Mouse (Mus musculus) adrenal gland, adult (tissue): ENCODE measurements around the gene Gm21304.
"Not testable (repeated sequence)": the region's sequence is repeated elsewhere in the genome, so short reads cannot be mapped to it uniquely, and the experiment has no call there.

Experiments used
- DNase-seq, 2 experiments: peaks; one replicate each; pipeline ENCODE4 v3.0.0; 2022 to 2023; ENCODE audit warnings: low spot score in 1 of 2; ENCODE audit not compliant: inconsistent age in 2 of 2

Gm21304 gene

DNA sequence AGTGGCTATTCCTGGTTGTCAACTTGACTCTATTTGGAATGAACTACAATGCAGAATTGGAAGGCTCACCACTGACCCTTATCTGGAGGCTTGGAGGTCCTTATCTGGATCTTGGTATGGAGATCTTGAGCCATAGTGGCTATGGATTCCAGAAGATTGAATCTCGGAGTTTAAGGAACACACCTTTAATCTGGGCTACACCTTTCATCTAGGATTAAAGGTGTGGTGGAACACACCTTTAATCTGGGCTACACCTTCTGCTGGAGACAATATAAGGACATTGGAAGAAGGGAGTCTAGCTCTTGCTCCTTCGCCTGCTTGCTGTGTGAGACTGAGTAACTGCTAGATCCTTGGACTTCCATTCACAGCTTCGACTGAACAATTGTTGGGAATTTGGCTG lies at the start of gene Gm21304:
Gene Gm21304, plus strand, starts transcription at position 301 of the 400 bp plus-strand sequence.
- not testable (repeated sequence) for DNase-seq

DNA sequence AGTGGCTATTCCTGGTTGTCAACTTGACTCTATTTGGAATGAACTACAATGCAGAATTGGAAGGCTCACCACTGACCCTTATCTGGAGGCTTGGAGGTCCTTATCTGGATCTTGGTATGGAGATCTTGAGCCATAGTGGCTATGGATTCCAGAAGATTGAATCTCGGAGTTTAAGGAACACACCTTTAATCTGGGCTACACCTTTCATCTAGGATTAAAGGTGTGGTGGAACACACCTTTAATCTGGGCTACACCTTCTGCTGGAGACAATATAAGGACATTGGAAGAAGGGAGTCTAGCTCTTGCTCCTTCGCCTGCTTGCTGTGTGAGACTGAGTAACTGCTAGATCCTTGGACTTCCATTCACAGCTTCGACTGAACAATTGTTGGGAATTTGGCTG lies 25.6 kb upstream of the Gm21304 start, which contains the start of gene Gm21293:
Gene Gm21293, plus strand, starts transcription at position 301 of the 400 bp plus-strand sequence.
- not testable (repeated sequence) for DNase-seq

DNA sequence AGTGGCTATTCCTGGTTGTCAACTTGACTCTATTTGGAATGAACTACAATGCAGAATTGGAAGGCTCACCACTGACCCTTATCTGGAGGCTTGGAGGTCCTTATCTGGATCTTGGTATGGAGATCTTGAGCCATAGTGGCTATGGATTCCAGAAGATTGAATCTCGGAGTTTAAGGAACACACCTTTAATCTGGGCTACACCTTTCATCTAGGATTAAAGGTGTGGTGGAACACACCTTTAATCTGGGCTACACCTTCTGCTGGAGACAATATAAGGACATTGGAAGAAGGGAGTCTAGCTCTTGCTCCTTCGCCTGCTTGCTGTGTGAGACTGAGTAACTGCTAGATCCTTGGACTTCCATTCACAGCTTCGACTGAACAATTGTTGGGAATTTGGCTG lies 17.1 kb upstream of the Gm21304 start, which contains the start of gene Gm6763:
Gene Gm6763, plus strand, starts transcription at position 301 of the 400 bp plus-strand sequence.
- not testable (repeated sequence) for DNase-seq

DNA sequence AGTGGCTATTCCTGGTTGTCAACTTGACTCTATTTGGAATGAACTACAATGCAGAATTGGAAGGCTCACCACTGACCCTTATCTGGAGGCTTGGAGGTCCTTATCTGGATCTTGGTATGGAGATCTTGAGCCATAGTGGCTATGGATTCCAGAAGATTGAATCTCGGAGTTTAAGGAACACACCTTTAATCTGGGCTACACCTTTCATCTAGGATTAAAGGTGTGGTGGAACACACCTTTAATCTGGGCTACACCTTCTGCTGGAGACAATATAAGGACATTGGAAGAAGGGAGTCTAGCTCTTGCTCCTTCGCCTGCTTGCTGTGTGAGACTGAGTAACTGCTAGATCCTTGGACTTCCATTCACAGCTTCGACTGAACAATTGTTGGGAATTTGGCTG lies 8.6 kb upstream of the Gm21304 start, which contains the start of gene Gm8764:
Gene Gm8764, plus strand, starts transcription at position 301 of the 400 bp plus-strand sequence.
- not testable (repeated sequence) for DNase-seq

DNA sequence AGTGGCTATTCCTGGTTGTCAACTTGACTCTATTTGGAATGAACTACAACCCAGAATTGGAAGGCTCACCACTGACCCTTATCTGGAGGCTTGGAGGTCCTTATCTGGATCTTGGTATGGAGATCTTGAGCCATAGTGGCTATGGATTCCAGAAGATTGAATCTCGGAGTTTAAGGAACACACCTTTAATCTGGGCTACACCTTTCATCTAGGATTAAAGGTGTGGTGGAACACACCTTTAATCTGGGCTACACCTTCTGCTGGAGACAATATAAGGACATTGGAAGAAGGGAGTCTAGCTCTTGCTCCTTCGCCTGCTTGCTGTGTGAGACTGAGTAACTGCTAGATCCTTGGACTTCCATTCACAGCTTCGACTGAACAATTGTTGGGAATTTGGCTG lies 8.4 kb downstream of the Gm21304 start, which contains the start of gene Gm21312:
Gene Gm21312, plus strand, starts transcription at position 301 of the 400 bp plus-strand sequence.
- DNase-seq: not testable (repeated sequence)

DNA sequence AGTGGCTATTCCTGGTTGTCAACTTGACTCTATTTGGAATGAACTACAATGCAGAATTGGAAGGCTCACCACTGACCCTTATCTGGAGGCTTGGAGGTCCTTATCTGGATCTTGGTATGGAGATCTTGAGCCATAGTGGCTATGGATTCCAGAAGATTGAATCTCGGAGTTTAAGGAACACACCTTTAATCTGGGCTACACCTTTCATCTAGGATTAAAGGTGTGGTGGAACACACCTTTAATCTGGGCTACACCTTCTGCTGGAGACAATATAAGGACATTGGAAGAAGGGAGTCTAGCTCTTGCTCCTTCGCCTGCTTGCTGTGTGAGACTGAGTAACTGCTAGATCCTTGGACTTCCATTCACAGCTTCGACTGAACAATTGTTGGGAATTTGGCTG lies 16.9 kb downstream of the Gm21304 start, which contains the start of gene Gm20765:
Gene Gm20765, plus strand, starts transcription at position 301 of the 400 bp plus-strand sequence.
- DNase-seq: not testable (repeated sequence)

DNA sequence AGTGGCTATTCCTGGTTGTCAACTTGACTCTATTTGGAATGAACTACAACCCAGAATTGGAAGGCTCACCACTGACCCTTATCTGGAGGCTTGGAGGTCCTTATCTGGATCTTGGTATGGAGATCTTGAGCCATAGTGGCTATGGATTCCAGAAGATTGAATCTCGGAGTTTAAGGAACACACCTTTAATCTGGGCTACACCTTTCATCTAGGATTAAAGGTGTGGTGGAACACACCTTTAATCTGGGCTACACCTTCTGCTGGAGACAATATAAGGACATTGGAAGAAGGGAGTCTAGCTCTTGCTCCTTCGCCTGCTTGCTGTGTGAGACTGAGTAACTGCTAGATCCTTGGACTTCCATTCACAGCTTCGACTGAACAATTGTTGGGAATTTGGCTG lies 25.4 kb downstream of the Gm21304 start, which contains the start of gene Gm4340:
Gene Gm4340, plus strand, starts transcription at position 301 of the 400 bp plus-strand sequence.
- DNase-seq: not testable (repeated sequence)

DNA sequence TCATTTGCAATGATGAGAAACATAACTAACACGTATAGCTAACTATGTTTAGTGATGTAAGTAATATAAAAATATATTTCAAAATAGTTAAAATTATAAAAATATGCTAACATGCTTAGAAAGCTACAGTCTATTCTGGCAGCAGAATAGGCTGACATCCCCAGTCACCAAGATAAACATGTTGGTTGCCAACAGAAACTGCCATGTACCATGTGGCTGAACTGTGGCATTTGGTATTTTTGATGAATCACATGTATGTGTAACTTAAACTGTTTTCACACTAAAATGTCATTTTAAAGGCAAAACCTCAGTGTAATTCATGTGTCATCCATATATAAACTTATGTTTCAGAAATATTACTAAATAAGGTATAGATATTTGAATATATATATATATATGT lies 41.3 kb downstream of the Gm21304 start:
- DNase-seq: no peak

DNA sequence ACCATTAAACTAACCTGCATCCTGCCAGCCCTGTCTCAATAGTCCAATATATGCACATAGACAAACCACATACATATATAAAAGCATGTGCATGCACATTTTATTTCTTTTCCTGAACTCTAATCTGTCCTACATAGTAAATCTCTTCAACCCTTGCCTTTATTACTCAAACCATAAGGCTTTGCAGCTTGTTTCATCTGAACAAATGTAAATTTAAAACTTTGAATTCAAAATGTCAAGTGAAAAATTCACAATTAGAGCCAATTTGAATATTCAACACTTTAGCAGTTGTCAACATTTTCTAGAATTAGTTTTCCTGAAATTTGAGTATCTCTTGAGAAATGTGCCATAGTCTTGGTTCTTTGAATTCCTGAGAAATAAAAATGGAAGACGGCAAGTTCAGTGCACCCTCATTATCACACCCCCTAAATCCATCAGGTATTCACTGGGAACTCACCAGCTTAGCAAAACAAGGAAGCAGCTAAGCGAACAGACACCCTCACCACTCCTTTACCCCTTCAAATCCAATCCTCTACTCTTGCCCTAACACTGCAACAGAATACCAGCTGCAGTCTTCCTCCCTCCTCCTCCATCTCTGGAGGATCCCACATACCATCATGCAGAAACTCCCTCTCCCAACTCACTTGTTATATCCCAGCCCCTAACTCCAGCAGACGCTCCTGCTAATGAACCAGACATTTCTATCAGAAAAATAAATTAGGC lies 42.1 kb downstream of the Gm21304 start:
- no peak for DNase-seq

DNA sequence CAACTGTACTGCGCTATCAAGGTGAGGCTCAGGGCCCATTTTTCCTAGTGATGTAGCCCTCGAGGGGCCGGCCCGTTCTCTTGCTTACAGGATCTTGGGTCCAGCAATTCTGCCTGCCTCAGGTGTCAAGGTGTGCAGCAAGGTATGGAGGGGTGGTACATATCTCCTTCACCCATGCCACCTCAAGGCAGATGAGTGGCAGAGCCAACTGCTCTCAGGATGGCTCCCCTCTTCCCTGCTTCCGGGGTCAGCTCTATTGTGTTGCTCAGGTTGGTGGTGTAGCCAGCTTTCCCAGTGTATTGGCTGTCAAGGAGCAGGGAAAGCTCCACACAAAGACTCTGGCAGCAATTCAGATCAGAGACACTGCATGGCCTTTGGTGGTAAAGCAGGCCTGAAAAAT lies 46.2 kb downstream of the Gm21304 start:
- no peak for DNase-seq
